Comparison of ENCODE assay signal across 8 mouse cellular contexts in the genomic region with DNA sequence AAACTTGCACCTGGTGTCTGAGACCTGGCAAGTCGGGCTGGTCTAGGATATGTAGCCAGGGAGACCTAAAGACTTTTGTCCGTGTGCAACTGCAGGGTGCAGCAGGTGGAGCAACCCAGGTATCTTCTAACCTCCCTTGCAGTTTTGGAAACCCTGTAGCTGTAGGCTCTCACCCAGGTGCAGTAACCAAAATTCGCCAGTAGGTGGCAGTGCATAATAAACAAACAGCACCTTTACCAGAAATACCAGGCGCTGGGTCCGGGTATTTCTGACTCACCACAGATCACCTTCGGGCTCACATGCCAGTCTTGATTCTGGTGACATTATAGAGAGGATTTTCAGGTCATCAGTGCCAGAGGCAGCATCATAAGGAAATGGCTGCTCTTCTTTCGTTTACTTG. TPM values are rescaled to one million over a fixed set of nuclear protein-coding genes. Genes with fewer than 3 reads are reported as not detected.
A peak's percentile ranks its signal among the peaks of the same experiment; 100 is the strongest.
DNase-seq lines count a peak whose midpoint lies in the region; ATAC-seq and TF ChIP-seq lines count a peak whose summit lies in the region.

No protein-coding gene starts in this region.

- no peaks in the 10 kb centered on the region for H3K9me3 ChIP-seq in G1E (replicated peaks)
- no peaks in the 10 kb centered on the region for H3K9me3 ChIP-seq in embryonic facial prominence, embryonic 11.5 days (replicated peaks; ENCODE audit: control insufficient read depth, low read length)
- H3K9me3 ChIP-seq in heart, embryonic 13.5 days: no peaks in the 10 kb centered on the region

- peaks cover 37% of the 10 kb centered on the region for H3K27me3 ChIP-seq in G1E (ENCODE audit: insufficient read depth, low read length)
- peaks cover 5% of the 10 kb centered on the region for H3K27me3 ChIP-seq in embryonic facial prominence, embryonic 11.5 days (ENCODE audit: control insufficient read depth, insufficient read depth, low read length)
- peaks cover 71% of the 10 kb centered on the region for H3K27me3 ChIP-seq in heart, embryonic 13.5 days (replicated peaks)

- no peak overlapping the region for H3K4me3 ChIP-seq in G1E (ENCODE audit: low read depth, low read length)
- H3K4me3 ChIP-seq in embryonic facial prominence, embryonic 11.5 days (ENCODE audit: low read depth, low read length): no peak overlapping the region
- H3K4me3 ChIP-seq in heart, embryonic 13.5 days: no peak overlapping the region

- H3K4me1 ChIP-seq in G1E (ENCODE audit: insufficient read depth, low read depth, low read length): peaks cover 5% of the 10 kb centered on the region; the same call in 1 of the 2 replicates
- peaks cover 2% of the 10 kb centered on the region; the same call in 1 of the 2 replicates for H3K4me1 ChIP-seq in embryonic facial prominence, embryonic 11.5 days (ENCODE audit: control insufficient read depth, insufficient read depth, low read length)
- H3K4me1 ChIP-seq in heart, embryonic 13.5 days: peaks cover 28% of the 10 kb centered on the region

- TF ChIP-seq CTCF in G1E (IDR thresholded peaks at IDR 0.05; ENCODE audit: low read depth, low read length): peak; percentile 84

- no peaks in the 10 kb centered on the region for H3K36me3 ChIP-seq in G1E (replicated peaks)
- H3K36me3 ChIP-seq in embryonic facial prominence, embryonic 11.5 days (replicated peaks; ENCODE audit: control insufficient read depth, insufficient read depth, low read depth, low read length): no peaks in the 10 kb centered on the region
- H3K36me3 ChIP-seq in heart, embryonic 13.5 days: no peaks in the 10 kb centered on the region

- H3K4me2 ChIP-seq in embryonic facial prominence, embryonic 11.5 days (ENCODE audit: low read depth, low read length): no peak overlapping the region
- peak overlapping the region; percentile 22; the same call in 1 of the 2 replicates for H3K4me2 ChIP-seq in heart, embryonic 13.5 days

- no peak overlapping the region for H3K27ac ChIP-seq in embryonic facial prominence, embryonic 11.5 days (replicated peaks; ENCODE audit: low read depth, low read length)
- H3K27ac ChIP-seq in heart, embryonic 13.5 days (replicated peaks): no peak overlapping the region

- WGBS in embryonic facial prominence, embryonic 11.5 days: 3% methylated on average over 7 of the region's 7 CpGs
- WGBS in heart, embryonic 13.5 days: 2% methylated on average over 7 of the region's 7 CpGs

- DNase-seq in G1E (ENCODE audit: low spot score): peak; percentile 65
- DNase-seq in adrenal gland, postnatal 36 days: peak; percentile 84 to 86
- peak; percentile 90 for DNase-seq in embryonic facial prominence, embryonic 11.5 days (ENCODE audit: low spot score)
- peak; percentile 78 to 87 for DNase-seq in layer of hippocampus, postnatal 14 days (ENCODE audit: low spot score in 2 of 2)
- peak; percentile 60 for DNase-seq in right cerebral cortex, postnatal 36 days (ENCODE audit: low spot score in 2 of 2)
- peak; percentile 40 for DNase-seq in yolk sac, embryonic 10.5 days (ENCODE audit: low spot score)

- ATAC-seq in G1E (ENCODE audit: extremely low read depth, insufficient number of reproducible peaks, low FRiP score, poor library complexity, severe bottlenecking): no peak
- ATAC-seq in embryonic facial prominence, embryonic 11.5 days (replicated peaks; ENCODE audit: insufficient number of reproducible peaks, low FRiP score, low TSS enrichment, low read depth): no peak
- ATAC-seq in heart, embryonic 13.5 days (ENCODE audit: extremely low read depth, insufficient number of reproducible peaks, low FRiP score, low TSS enrichment): no peak
- ATAC-seq in megakaryocyte, adult 5-6 weeks (ENCODE audit: poor library complexity, severe bottlenecking): peak; percentile 68

- no peak overlapping the region for H3K9ac ChIP-seq in embryonic facial prominence, embryonic 11.5 days (replicated peaks; ENCODE audit: low read length)
- H3K9ac ChIP-seq in heart, embryonic 13.5 days: peak overlapping the region; percentile 8; the same call in 1 of the 2 replicates

RNA-seq across cellular contexts. Expression of gene Ak8, which starts 55.5 kb away (rescaled TPM):
- 9.3 and 14.8 TPM in 2 replicates for total RNA-seq in G1E (2014; fragmentation: Nextera tagmentation)
- 2.8 and 3.5 TPM in 2 replicates for total RNA-seq in G1E (2017)
- polyA plus RNA-seq in G1E (2012): 0.38 and 0.41 TPM in 2 replicates
- under 1 TPM; 0.63 to 0.82 TPM for total RNA-seq in adrenal gland, postnatal 36 days (2021)
- polyA plus RNA-seq in embryonic facial prominence, embryonic 11.5 days (2014; fragmentation: Nextera tagmentation; extraction: Ambion mirVana): 0.75 and 0.97 TPM in 2 replicates
- 0.37 and 0.90 TPM in 2 replicates for polyA plus RNA-seq in heart, embryonic 13.5 days (2015; fragmentation: Nextera tagmentation; extraction: Ambion mirVana)
- 1 to 10 TPM in 1 of 2 experiments, under 1 TPM in 1; 0.67 to 1.5 TPM for total RNA-seq in layer of hippocampus, postnatal 14 days (2021)
- 17.0 and 18.0 TPM in 2 replicates for total RNA-seq in megakaryocyte, adult 5-6 weeks (2015)
- 5.9 and 6.4 TPM in 2 replicates for total RNA-seq in megakaryocyte, adult 5-6 weeks (2017)

RNA-seq across cellular contexts. Expression of gene Spaca9, which starts 55.9 kb away (rescaled TPM):
- total RNA-seq in G1E (2014; fragmentation: Nextera tagmentation) (5.6 and 7.9 TPM in 2 replicates), G1E (2017) (15.4 and 22.3 TPM in 2 replicates)
- polyA plus RNA-seq in G1E (2012): 1.4 and 1.8 TPM in 2 replicates
- under 1 TPM; 0.53 to 0.59 TPM for total RNA-seq in adrenal gland, postnatal 36 days (2021)
- polyA plus RNA-seq in embryonic facial prominence, embryonic 11.5 days (2014; fragmentation: Nextera tagmentation; extraction: Ambion mirVana): 1.4 and 2.1 TPM in 2 replicates
- 0.59 and 1.2 TPM in 2 replicates for polyA plus RNA-seq in heart, embryonic 13.5 days (2015; fragmentation: Nextera tagmentation; extraction: Ambion mirVana)
- total RNA-seq in layer of hippocampus, postnatal 14 days (2021): 1 to 10 TPM in 1 of 2 experiments, not detected in 1; 2.0 TPM
- total RNA-seq in megakaryocyte, adult 5-6 weeks (2015): 19.2 and 23.6 TPM in 2 replicates
- total RNA-seq in megakaryocyte, adult 5-6 weeks (2017): 23.2 and 28.0 TPM in 2 replicates

Comparison
In these comparisons a context has a peak if more than half of its experiments do, and no peak if none do; other contexts are left out.
1. DNase-seq: peak in every context shown above with its lines; median percentile 90 in embryonic facial prominence, embryonic 11.5 days; 85 in adrenal gland, postnatal 36 days; 82 in layer of hippocampus, postnatal 14 days; 65 in G1E; 60 in right cerebral cortex, postnatal 36 days; 40 in yolk sac, embryonic 10.5 days.